Mouse (Mus musculus) brain, embryonic 14.5 days (tissue): ENCODE data around the gene Tmem88.

Experiments used
- CTCF ChIP-seq: fragments of 200-500 bp; IDR thresholded peaks from 2 replicates; pipeline ENCODE4 v1.5.1; 2012; ENCODE audit warnings: inconsistent platforms, mild to moderate bottlenecking, moderate library complexity, borderline replicate concordance; ENCODE audit not compliant: insufficient read depth, insufficient read length; ENCODE audit errors: extremely low read depth
- POLR2A ChIP-seq: fragments of 200-500 bp; IDR thresholded peaks from 2 replicates; pipeline ENCODE4 v1.6.1; 2012; ENCODE audit warnings: mild to moderate bottlenecking, inconsistent platforms, borderline replicate concordance; ENCODE audit not compliant: poor library complexity, insufficient read depth, insufficient read length, severe bottlenecking; ENCODE audit errors: extremely low read depth

DNA sequence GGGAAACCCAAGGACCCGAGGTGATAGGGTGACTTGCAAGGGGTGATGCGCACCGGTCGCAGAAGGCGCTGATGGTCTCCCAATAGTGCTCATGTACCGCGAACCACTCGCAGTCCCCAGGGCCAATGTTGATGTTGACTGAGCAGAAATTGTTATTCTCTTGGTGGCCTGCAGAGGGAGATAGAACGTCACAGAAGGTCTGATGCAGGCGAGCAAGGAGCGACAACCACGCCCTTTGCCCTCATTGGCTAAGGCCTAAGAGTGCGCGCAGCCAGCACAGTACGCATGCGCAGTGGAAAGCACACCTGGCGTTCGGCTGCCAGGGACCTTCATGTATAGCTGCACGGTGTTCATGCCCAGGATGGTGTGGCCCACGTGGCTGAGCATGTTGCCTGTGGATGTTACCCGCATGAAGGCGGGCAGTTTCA lies 3.2 kb upstream of the Tmem88 start:
- peak; percentile 86 for TF ChIP-seq CTCF
- no peak for TF ChIP-seq POLR2A
